Mouse (Mus musculus) olfactory bulb, adult 2 months (tissue): Measurements from ENCODE around the gene Adamts18. TPM values are rescaled to one million over a fixed set of nuclear protein-coding genes. Genes with fewer than 3 reads are reported as not detected.

Experiments
- H3K27ac ChIP-seq: fragments of 200-500 bp; 2 replicates; pipeline ENCODE4 v1.5.1; 2012; ENCODE audit warnings: low read depth, low read length; ENCODE audit not compliant: insufficient read depth
- H3K4me1 ChIP-seq: fragments of 200-500 bp; 2 replicates; pipeline ENCODE4 v1.6.1; 2012; ENCODE audit warnings: low read length; ENCODE audit not compliant: control insufficient read depth, insufficient read depth
- H3K4me3 ChIP-seq: fragments of 200-500 bp; 2 replicates; pipeline ENCODE4 v1.5.1; 2012; ENCODE audit warnings: mild to moderate bottlenecking, low read depth, low read length, moderate library complexity; ENCODE audit not compliant: insufficient read depth
- CTCF ChIP-seq: fragments of 200-500 bp; IDR thresholded peaks from 2 replicates; pipeline ENCODE4 v1.5.1; 2012; ENCODE audit warnings: low read depth, mild to moderate bottlenecking, low read length, moderate library complexity; ENCODE audit not compliant: insufficient read depth
- POLR2A ChIP-seq: fragments of 200-500 bp; IDR thresholded peaks from 2 replicates; pipeline ENCODE4 v1.6.1; 2012; ENCODE audit warnings: mild to moderate bottlenecking, low read depth, low read length, moderate library complexity; ENCODE audit not compliant: insufficient read depth
- WGBS: fragments of 180-500 bp; shearing (Covaris S2); methylation state at CpG from one replicate; pipeline ENCODE4 v1.1.7; 2018; 5-methylcytosine and 5-hydroxymethylcytosine counted together
- polyA plus RNA-seq: library from polyadenylated mRNA; stranded (reverse); fragments of >200 nt; gene quantifications from 2 replicates; pipeline ENCODE4 v1.2.4, GENCODE M21; 2012; ENCODE audit warnings: low replicate concordance; ENCODE audit not compliant: missing spikeins, insufficient read depth, insufficient read length

Adamts18 gene
- polyA plus RNA-seq, 1 experiment: not detected

- no peak overlapping the region for H3K4me3 ChIP-seq
- 87% methylated on average over 5 of the region's 5 CpGs for WGBS
Observed at GRCm38 (mm10) chr8:113846669-113847068, 1.9 kb downstream of the Adamts18 start.

DNA sequence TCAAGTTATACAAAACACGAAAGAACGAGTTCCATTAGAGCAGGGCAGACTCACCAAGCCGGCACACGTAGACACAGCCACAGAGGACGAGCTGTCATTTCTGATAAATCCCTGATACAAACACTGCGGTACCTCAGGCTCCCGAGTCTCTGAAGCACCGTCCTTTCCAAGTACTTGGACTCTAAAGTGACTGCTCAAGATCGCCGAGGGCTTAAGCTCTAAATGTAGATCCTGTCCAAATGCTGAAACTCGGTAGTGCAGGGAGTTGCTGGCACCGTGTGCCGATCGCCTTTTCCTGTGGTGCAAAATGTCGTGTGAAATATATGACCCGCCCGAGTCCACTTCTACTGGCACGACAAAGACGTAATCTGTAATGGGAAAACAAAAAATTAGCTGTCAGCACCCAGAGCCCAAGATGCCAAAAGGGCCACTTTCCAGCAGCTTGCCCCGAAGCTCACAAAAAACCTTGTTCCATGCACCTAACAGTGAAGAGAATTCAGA lies 3.7 kb downstream of the Adamts18 start:
- WGBS: 41% methylated on average over 20 of the region's 20 CpGs
- TF ChIP-seq CTCF (no peak), POLR2A (no peak)
- no peak overlapping the region for H3K27ac ChIP-seq
- no peak overlapping the region for H3K4me3 ChIP-seq
- H3K4me1 ChIP-seq: peaks cover 15% of the 10 kb centered on the region

More at GRCm38 (mm10) chr8:113846669-113847068, 1.9 kb downstream of the Adamts18 start:
- Histone ChIP-seq H3K4me1 (peaks cover 15% of the 10 kb centered on the region), H3K27ac (no peak overlapping the region)
- TF ChIP-seq CTCF: no peak
- TF ChIP-seq POLR2A: no peak

GRCm38 (mm10) chr8:113838211-113838610 lies 10.3 kb downstream of the Adamts18 start:
- H3K4me1 ChIP-seq: no peaks in the 10 kb centered on the region
- 73% methylated on average over 6 of the region's 6 CpGs for WGBS
- no peak overlapping the region for H3K27ac ChIP-seq
- no peak for TF ChIP-seq POLR2A
- no peak for TF ChIP-seq CTCF
- H3K4me3 ChIP-seq: no peak overlapping the region

- 57% methylated on average over 4 of the region's 4 CpGs for WGBS
- H3K4me1 ChIP-seq: no peaks in the 10 kb centered on the region
- no peak overlapping the region for H3K4me3 ChIP-seq
- TF ChIP-seq CTCF (no peak), POLR2A (no peak)
- no peak overlapping the region for H3K27ac ChIP-seq
Observed at GRCm38 (mm10) chr8:113837570-113837915, 11.0 kb downstream of the Adamts18 start.

GRCm38 (mm10) chr8:113836892-113837569 lies 11.5 kb downstream of the Adamts18 start:
- TF ChIP-seq POLR2A (no peak), CTCF (no peak)
- Histone ChIP-seq H3K4me1 (no peaks in the 10 kb centered on the region), H3K27ac (no peak overlapping the region), H3K4me3 (no peak overlapping the region)
- whole genome bisulfite sequencing: 59% methylated on average over 8 of the region's 8 CpGs

GRCm38 (mm10) chr8:113833644-113834043 lies 14.9 kb downstream of the Adamts18 start:
- H3K4me1 ChIP-seq: no peaks in the 10 kb centered on the region
- no peak for TF ChIP-seq POLR2A
- no peak for TF ChIP-seq CTCF
- 81% methylated on average over 4 of the region's 4 CpGs for WGBS
- H3K27ac ChIP-seq: no peak overlapping the region
- H3K4me3 ChIP-seq: no peak overlapping the region

GRCm38 (mm10) chr8:113827270-113827669 lies 21.3 kb downstream of the Adamts18 start:
- H3K4me1 ChIP-seq: no peaks in the 10 kb centered on the region
- H3K27ac ChIP-seq: no peak overlapping the region
- no peak overlapping the region for H3K4me3 ChIP-seq
- WGBS: 96% methylated on average over 3 of the region's 3 CpGs
- TF ChIP-seq CTCF (no peak), POLR2A (no peak)

- H3K27ac ChIP-seq: no peak overlapping the region
- WGBS: 78% methylated on average over 16 of the region's 16 CpGs
- TF ChIP-seq POLR2A (no peak), CTCF (no peak)
- H3K4me3 ChIP-seq: no peak overlapping the region
- H3K4me1 ChIP-seq: no peaks in the 10 kb centered on the region
Observed at GRCm38 (mm10) chr8:113820983-113821587, 27.5 kb downstream of the Adamts18 start.

GRCm38 (mm10) chr8:113813966-113814365 lies 34.6 kb downstream of the Adamts18 start:
- Histone ChIP-seq H3K27ac (no peak overlapping the region), H3K4me1 (peaks cover 3% of the 10 kb centered on the region; the same call in 1 of the 2 replicates), H3K4me3 (no peak overlapping the region)
- no peak for TF ChIP-seq CTCF
- TF ChIP-seq POLR2A: no peak
- 30% methylated on average over 6 of the region's 6 CpGs for WGBS

DNA sequence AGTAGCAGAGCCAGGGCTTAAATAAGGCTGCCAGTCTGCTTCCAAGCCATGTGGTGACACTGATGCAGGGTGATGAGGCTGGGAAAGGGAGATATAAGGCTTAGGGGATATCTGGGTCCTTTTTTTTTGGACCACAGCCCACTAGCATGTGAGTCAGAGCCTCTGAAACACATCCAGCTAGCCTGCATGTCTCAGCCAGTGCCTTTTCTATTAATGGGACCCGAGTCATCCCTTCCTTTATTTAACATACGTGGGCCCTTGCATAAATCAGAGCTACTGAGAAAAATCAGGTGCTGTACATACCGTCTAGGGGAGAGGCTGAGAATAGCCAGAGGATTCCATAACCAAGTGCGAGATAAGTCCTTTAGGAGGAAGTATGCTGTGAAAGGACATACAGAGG lies 37.0 kb downstream of the Adamts18 start:
- Histone ChIP-seq H3K4me3 (no peak overlapping the region), H3K27ac (no peak overlapping the region), H3K4me1 (peaks cover 3% of the 10 kb centered on the region; the same call in 1 of the 2 replicates)
- WGBS: 36% methylated on average over 4 of the region's 4 CpGs
- TF ChIP-seq CTCF: no peak
- no peak for TF ChIP-seq POLR2A
